Mouse (Mus musculus) naive thymus-derived CD4-positive, alpha-beta T cell, adult 2 months (primary cell): Measurements from ENCODE around the gene Rrp12.

Experiments
- DNase-seq: peaks from one replicate; pipeline ENCODE4 v3.0.0-alpha.2; 2011; ENCODE audit warnings: low read depth

The Rrp12 gene

DNA sequence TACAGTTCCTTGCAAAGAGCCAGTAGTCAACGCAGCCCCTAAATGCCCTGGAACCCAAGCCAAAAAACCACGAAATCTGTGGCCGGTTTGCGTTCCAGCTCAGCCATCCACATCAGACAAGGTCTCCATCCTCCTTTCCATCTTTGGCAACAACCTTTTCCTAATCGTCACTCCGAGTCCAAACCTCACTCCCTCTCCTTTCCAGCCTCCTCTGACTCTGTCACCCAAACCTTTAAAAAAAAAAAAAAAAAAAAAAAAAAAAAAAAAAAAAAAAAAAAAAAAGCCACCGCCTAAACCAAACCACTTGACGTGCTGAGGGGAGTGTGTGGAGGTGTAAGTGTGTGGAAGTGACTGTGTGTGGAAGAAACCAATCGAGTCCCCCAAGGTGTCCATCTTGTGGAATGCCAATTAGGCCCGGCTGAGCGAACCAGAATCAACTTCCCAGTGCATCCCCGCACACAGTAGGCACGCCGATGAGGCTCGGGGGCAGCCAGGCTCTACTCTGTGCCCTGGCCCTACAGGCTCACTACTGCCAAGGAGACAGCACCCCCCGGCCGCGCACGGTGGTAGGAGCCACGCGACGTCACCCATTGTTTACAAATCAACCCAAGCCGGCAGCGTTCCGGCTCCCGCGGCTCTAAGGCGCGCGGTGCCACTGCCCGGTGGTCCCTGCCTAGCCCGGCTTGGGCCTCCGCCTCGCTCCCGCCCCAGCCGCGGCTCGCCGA, 66.4 kb downstream of the Rrp12 start, which contains the start of gene Frat1:
Gene Frat1, plus strand, starts transcription at position 590 of the 725 bp plus-strand sequence.
- peak; percentile 98 for DNase-seq

DNA sequence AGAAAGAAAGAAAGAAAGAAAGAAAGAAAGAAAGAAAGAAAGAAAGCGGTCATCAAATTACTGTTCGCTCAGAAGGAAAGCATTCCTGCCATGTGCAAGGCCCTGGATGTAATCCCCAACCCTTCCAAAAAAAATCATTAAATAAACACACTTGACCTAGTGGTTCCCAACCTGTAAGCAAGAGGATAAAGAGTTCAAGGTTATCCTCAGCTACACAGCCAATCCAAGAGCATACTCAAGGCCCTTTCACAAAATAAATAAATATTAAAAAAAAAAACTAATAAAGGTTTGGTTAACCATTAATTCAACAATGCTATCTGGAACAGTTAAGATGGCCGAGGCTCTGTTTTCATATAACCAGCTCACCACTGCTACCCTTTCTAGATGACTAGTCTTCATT, 67.0 kb downstream of the Rrp12 start:
- DNase-seq: no peak

DNA sequence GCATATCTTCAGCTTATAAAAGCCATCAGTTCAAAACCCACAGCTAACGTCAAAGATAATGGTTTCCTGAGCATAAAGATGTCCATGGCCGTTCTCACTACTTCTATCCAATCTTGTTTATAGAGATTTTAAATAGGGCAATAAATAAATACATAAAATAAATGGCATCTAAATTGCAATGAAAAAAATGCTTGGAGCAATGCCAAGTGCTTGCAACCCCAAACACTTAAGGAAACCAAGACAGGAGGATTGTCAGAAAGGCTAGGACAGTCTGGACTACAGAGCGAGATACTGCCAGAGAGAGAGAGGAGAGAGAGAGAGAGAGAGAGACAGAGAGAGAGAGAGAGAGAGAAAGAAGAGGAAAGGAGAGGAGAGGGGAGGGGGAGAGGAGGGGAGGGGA, 69.4 kb downstream of the Rrp12 start:
- no peak for DNase-seq

DNA sequence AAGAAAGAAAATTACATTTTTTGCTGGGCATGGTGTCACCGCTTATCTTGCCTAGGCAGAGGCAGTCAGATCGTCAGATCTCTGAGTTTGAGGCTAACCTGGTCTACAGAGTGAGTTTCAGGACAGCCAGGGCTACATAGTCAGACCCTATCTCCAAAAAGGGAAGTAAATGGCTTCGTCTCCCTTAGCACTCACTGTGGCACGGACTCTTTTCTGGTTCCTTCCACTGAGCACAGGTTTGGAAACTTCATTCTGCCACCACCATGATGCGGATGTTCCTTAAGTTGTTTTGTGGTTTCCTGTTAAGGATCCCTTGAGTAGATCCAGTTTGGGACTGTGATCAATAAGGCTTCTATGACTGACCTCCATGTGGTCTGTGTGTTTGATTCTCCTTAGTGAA, 71.0 kb downstream of the Rrp12 start:
- no peak for DNase-seq

DNA sequence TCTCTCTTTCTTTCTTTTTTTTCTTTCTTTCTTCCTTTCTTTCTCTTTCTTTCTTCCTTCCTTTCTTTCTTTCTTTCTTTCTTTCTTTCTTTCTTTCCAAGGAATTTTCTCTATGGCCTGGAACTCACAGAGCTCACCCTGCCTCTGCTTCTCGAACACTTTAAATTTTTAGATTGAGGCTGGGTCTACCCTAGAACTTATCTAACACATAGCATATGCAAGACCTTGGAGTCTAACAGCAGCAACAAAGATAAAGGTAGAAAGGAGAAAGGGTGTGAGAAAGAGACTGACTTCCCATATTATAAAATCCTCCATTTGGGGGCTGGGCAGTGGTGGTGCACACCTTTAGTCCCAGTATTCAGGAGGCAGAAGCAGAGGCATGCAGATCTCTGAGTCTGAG, 73.4 kb downstream of the Rrp12 start:
- DNase-seq: no peak

DNA sequence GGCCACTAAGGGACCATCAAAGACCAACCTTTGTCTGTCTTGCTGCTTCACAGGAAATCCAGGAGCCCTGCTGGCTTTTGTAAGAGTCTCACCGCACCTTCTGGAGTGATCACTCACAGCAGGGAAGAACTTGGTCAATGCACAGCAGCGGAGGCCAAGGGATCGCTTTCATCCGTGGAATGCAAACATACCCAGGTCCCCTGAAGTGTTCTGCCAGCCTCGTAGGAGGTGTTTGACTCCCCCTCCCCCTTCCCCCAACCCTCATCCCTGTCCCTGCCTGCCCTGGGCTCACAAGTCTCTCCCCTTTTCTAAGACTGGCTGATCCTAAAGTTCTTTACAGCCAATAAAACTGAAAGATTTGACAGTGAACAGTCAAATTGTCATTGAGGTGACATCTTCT, 74.5 kb downstream of the Rrp12 start:
- DNase-seq: no peak

DNA sequence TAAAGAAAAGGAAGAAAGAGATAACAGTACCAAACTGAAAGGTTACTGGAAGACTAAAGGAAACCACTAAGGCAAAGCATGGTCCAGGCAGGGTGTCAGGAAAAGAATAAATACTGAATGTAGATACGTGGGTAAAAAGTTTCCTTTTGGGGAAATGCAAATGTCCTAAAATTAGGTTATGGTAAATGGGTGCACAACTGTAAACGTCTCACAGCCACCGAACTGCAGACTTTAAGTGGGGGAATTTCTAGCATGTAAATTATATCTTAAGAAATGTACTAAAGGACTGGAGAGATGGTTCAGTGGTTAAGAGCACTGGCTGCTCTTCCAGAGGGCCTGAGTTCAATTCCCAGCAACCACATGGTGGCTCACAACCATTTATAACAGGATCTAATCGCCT, 77.2 kb downstream of the Rrp12 start:
- no peak for DNase-seq

DNA sequence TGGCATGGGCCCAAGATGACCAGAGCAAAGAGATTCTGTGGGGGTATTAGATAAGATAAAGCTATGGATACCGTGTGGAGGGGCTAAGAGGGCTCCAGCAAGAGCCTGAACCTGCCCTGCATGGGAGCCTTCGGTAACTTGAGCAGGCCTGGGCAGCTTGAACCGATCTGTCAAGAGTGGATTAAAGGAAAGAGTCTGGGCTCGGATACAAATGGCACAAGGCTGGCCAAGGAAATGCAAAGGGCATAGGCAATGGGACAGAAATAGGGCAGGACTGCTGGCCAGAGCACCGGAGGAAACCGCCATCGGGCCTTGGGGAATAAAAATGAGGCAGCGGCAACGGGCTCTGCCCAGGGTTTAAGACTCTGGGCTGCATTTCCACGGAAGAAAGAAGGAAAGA, 78.6 kb downstream of the Rrp12 start:
- DNase-seq: no peak

DNA sequence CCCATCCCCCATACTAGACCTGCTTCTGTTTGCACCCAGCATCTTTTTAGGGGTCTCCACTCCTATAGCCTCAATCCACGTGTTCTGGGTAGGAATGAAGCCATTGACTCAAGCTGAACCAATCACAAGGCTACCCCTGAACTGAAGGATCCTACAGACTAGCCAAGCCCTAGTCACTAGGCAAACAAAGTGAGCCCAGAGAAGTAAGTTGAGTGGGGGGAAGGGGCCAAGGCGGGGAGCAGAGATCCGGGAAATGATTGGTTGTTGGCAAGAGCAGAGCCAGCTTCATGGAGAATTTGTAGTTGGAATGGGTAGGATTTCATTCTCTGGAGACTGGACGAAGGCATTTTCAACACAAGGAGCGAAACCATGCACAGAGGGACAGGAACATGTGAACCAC, 79.1 kb downstream of the Rrp12 start:
- no peak for DNase-seq

DNA sequence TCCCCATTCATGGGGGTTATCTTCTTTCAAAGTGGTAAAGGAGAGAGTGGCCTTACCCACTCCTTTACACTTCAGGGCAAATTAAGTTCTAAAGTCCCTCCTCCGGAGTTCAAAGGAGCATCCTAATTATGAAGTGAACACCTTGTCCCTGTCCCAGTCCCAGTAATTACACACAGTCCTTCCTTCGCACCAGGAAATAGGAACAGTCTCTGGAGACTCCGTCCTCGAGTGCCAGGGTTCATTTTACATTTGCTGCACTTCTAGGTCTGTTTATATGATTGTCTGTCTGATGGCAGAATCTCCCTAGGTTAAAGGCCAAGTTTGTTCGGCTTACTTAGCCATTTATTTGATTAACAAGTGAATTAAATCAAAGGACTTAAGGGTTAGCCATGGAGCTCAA, 79.6 kb downstream of the Rrp12 start:
- DNase-seq: no peak

GRCm38 (mm10) chr19:41813374-41813773, 82.6 kb downstream of the Rrp12 start:
- no peak for DNase-seq
